Mouse (Mus musculus) ES-Bruce4 (cell line): ENCODE data around the gene Psmd1. TPM values are rescaled to one million over a fixed set of nuclear protein-coding genes. Genes with fewer than 3 reads are reported as not detected.
A peak's percentile ranks its signal among the peaks of the same experiment; 100 is the strongest.

Experiments
- H3K27ac ChIP-seq: 2 replicates; pipeline ENCODE4 v1.5.1; 2012; ENCODE audit warnings: low read length, inconsistent platforms; ENCODE audit not compliant: insufficient read depth
- H3K27me3 ChIP-seq: 2 replicates; pipeline ENCODE4 v1.6.1; 2012; ENCODE audit warnings: mild to moderate bottlenecking, low read length, inconsistent platforms; ENCODE audit not compliant: control insufficient read depth, poor library complexity, insufficient read depth, severe bottlenecking
- H3K36me3 ChIP-seq: 2 replicates; pipeline ENCODE4 v1.6.1; 2012; ENCODE audit warnings: inconsistent platforms, mild to moderate bottlenecking, low read length, moderate library complexity; ENCODE audit not compliant: control insufficient read depth, poor library complexity, insufficient read depth, severe bottlenecking
- H3K4me1 ChIP-seq: one replicate; pipeline ENCODE4 v1.8.1; 2011; ENCODE audit warnings: low read length; ENCODE audit not compliant: control insufficient read depth, insufficient read depth
- H3K4me3 ChIP-seq: 2 replicates; pipeline ENCODE4 v1.5.1; 2011; ENCODE audit warnings: low read depth, mild to moderate bottlenecking, low read length
- H3K9ac ChIP-seq: 2 replicates; pipeline ENCODE4 v1.6.1; 2012; ENCODE audit warnings: low read depth, mild to moderate bottlenecking, inconsistent platforms; ENCODE audit not compliant: poor library complexity, severe bottlenecking
- H3K9me3 ChIP-seq: replicated peaks from 2 replicates; pipeline ENCODE4 v1.6.1; 2012; ENCODE audit warnings: mild to moderate bottlenecking, low read length, inconsistent platforms; ENCODE audit not compliant: control insufficient read depth, poor library complexity, insufficient read depth, severe bottlenecking
- CTCF ChIP-seq: IDR thresholded peaks from one replicate; pipeline ENCODE4 v1.8.1; 2011; ENCODE audit warnings: low read depth, low read length
- EP300 ChIP-seq: IDR thresholded peaks from 2 replicates; pipeline ENCODE4 v1.6.1; 2011; ENCODE audit warnings: low read depth, low read length; ENCODE audit not compliant: insufficient read depth
- POLR2A ChIP-seq: IDR thresholded peaks from one replicate; pipeline ENCODE4 v1.8.1; 2011; ENCODE audit warnings: low read length; ENCODE audit not compliant: insufficient read depth
- polyA plus RNA-seq: library from polyadenylated mRNA; stranded (reverse); fragments of >200 nt; gene quantifications from 2 replicates; pipeline ENCODE4 v1.2.4, GENCODE M21; 2011; ENCODE audit warnings: low read depth; ENCODE audit not compliant: missing spikeins, insufficient read depth, insufficient read length

The Psmd1 gene
- polyA plus RNA-seq, 1 experiment, result 180 TPM

GRCm38 (mm10) chr1:86054943-86055342 lies 9.2 kb upstream of the Psmd1 start:
- Histone ChIP-seq H3K9me3 (no peaks in the 10 kb centered on the region; the same call in 1 of the 2 replicates), H3K9ac (no peak overlapping the region), H3K4me1 (no peaks in the 10 kb centered on the region), H3K27me3 (no peaks in the 10 kb centered on the region), H3K4me3 (no peak overlapping the region), H3K27ac (no peak overlapping the region), H3K36me3 (no peaks in the 10 kb centered on the region)
- TF ChIP-seq POLR2A, result no peak
- TF ChIP-seq CTCF, result no peak
- TF ChIP-seq EP300, result no peak

DNA sequence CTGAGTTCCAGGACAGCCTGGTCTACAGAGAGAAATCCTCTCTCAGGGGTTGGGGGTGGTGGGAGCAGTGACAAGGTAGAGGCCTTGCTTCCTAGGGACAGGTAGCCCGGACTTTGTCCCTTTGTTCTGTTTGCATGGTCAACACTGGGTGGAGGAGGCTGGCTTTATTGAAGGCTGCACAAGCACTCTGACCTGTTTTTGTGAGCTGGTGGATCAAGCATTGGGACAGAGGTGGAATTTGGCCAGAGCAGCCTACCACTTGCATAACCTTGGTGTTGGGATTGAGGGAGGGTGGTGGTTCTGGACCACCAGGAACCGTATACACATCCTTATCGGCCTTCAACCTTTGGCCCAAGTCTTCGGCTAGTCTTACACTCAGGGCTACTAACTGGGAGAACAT lies 7.9 kb upstream of the Psmd1 start:
- no peak for TF ChIP-seq EP300
- TF ChIP-seq CTCF, result no peak
- no peak for TF ChIP-seq POLR2A
- H3K9me3 ChIP-seq, result no peaks in the 10 kb centered on the region

DNA sequence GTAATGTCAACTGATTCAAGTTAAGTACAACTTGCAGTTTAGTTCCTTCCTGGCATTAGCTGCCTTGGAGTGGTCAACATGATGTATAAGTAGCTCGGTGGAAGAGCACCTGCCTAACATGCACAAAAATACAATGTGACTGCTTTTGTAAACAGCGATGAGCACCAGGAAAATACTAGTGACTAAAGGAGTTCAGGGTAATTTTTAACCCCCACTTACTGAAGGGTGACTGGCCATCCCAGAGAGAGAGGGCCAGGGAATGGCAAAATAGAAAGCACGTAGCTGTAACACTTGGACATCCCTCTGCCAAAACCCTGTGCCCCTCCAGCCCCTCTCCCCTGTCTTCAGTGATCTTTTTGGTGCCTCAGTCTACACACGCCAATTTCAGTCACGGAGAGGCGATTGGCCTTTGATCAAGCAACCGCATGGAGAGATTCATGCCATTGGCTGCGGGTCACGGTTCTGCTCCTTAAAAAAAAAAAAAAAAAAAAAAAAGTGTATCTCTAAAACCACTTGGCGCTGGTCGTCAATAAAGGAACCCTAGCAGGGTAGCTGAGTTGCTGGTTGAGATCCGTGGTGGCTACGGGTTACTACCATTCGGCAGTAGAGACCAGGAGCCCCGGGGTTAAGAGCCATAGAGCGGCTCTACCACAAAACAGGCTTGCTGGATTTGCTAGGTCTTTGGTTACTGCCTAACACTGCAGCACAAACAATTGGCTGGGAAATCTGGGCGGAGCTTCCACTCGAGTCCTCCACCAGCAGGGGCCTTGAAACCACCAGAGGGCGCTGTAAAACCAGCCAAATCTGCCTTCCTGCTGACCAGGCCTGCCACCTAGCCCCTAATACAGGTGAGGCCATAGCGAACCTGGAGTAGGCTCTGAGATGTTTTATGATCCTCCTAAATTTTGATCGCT lies 5.1 kb upstream of the Psmd1 start:
- H3K4me1 ChIP-seq, result peaks cover 2% of the 10 kb centered on the region
- H3K9me3 ChIP-seq, result no peaks in the 10 kb centered on the region
- TF ChIP-seq POLR2A (no peak), CTCF (peak; percentile 97), EP300 (0 out of 2 replicates have a peak, but pooled peaks have one; percentile 45)
- H3K27ac ChIP-seq, result 0 out of 2 replicates have a peak overlapping the region, but pooled peaks have one; percentile 44
- no peaks in the 10 kb centered on the region for H3K27me3 ChIP-seq
- H3K9ac ChIP-seq, result peak overlapping the region; percentile 55
- peak overlapping the region; percentile 65 for H3K4me3 ChIP-seq
- no peaks in the 10 kb centered on the region for H3K36me3 ChIP-seq

More for the DNA sequence above, 7.9 kb upstream of the Psmd1 start:
- Histone ChIP-seq H3K27me3 (no peaks in the 10 kb centered on the region), H3K4me3 (no peak overlapping the region), H3K9ac (no peak overlapping the region), H3K36me3 (no peaks in the 10 kb centered on the region), H3K4me1 (no peaks in the 10 kb centered on the region), H3K27ac (no peak overlapping the region)

GRCm38 (mm10) chr1:86062523-86062922 lies 1.7 kb upstream of the Psmd1 start:
- Histone ChIP-seq H3K4me1 (peaks cover 5% of the 10 kb centered on the region), H3K9me3 (no peaks in the 10 kb centered on the region), H3K27ac (peak overlapping the region; percentile 82), H3K9ac (no peak overlapping the region), H3K36me3 (no peaks in the 10 kb centered on the region), H3K4me3 (no peak overlapping the region), H3K27me3 (no peaks in the 10 kb centered on the region)
- no peak for TF ChIP-seq CTCF
- peak; percentile 34; the same call in 1 of the 2 replicates for TF ChIP-seq EP300
- no peak for TF ChIP-seq POLR2A

DNA sequence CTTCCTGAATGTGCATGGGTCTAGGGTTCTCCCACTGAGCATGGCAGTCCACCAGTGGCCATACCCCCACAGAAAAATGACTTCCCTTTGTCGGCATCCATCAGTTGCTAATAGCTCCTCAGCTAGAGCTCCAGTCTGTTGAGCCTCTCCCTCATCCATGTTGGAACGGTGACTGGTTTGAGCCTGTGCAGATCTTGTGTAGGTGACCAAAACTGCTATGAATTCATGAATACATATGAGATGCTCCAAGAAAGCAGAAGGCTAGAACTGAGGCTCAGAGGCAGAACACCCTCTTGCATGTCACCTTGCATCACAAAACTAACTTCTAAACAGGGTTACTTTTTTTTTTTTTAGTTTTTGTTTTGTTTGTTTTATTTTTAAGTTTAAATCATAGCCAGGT lies 12.4 kb downstream of the Psmd1 start:
- Histone ChIP-seq H3K9me3 (0 out of 2 replicates have a peak, but pooled peaks cover 4% of the 10 kb centered on the region), H3K27ac (no peak overlapping the region), H3K4me1 (no peaks in the 10 kb centered on the region), H3K4me3 (no peak overlapping the region), H3K9ac (no peak overlapping the region), H3K36me3 (peaks cover 47% of the 10 kb centered on the region), H3K27me3 (no peaks in the 10 kb centered on the region)
- no peak for TF ChIP-seq EP300
- TF ChIP-seq POLR2A, result no peak
- no peak for TF ChIP-seq CTCF

DNA sequence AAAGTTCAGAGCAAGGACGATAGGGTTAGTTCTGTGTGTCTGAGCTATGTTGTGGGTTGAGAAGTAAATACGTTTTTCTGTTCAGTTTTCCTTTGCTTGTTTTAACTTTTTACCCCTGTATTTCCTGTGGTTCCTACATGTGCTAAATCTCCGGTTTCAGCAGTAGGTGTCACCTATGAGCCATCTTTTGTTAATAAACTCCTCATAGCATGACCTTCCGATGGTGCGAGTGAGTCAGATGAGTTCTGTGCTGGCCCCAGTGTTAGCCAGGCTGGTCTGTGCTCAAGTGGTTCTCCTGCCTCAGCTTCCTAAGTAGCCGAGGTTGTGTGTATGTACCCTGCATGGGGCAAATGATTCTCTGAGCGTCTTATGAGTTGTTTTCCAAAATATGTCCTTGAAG lies 30.2 kb downstream of the Psmd1 start:
- no peak overlapping the region for H3K9ac ChIP-seq
- H3K27me3 ChIP-seq, result no peaks in the 10 kb centered on the region
- TF ChIP-seq POLR2A (no peak), CTCF (no peak), EP300 (no peak)
- H3K36me3 ChIP-seq, result peaks cover 41% of the 10 kb centered on the region
- no peak overlapping the region for H3K27ac ChIP-seq
- no peak overlapping the region for H3K4me3 ChIP-seq
- H3K9me3 ChIP-seq, result no peaks in the 10 kb centered on the region; the same call in 1 of the 2 replicates
- H3K4me1 ChIP-seq, result no peaks in the 10 kb centered on the region
